Mouse (Mus musculus) ES-E14 (cell line): ENCODE results near the gene Hirip3. TPM values are rescaled to one million over a fixed set of nuclear protein-coding genes. Genes with fewer than 3 reads are reported as not detected.

Source experiments
- DNase-seq: peaks from one replicate; pipeline ENCODE4 v3.0.0-alpha.2; 2013; ENCODE audit warnings: low read depth, low spot score
- H3K27ac ChIP-seq: 2 replicates; pipeline ENCODE4 v1.5.1; 2012; ENCODE audit warnings: low read depth, mild to moderate bottlenecking, low read length, moderate library complexity, mixed read lengths; ENCODE audit not compliant: poor library complexity, insufficient read depth, severe bottlenecking
- H3K36me3 ChIP-seq: 2 replicates; pipeline ENCODE4 v1.6.1; 2012; ENCODE audit warnings: mild to moderate bottlenecking, low read length, moderate library complexity, mixed read lengths; ENCODE audit not compliant: control insufficient read depth, poor library complexity, insufficient read depth, severe bottlenecking
- H3K4me1 ChIP-seq, 2 experiments: fragments of 150-350 bp in 1 of 2; sonication (generic) in 1 of 2; 2 replicates each; pipeline ENCODE4 v1.6.1; 2012; ENCODE audit warnings: low read length in 2 of 2, mild to moderate bottlenecking in 1 of 2, mixed read lengths in 1 of 2; ENCODE audit not compliant: control insufficient read depth in 2 of 2, insufficient read depth in 2 of 2, poor library complexity in 1 of 2
- H3K4me3 ChIP-seq, 2 experiments: fragments of 150-350 bp in 1 of 2; sonication (generic) in 1 of 2; 2 replicates each; pipeline ENCODE4 v1.5.1; 2012; ENCODE audit warnings: low read length in 2 of 2, low read depth in 1 of 2, mild to moderate bottlenecking in 1 of 2, mixed read lengths in 1 of 2; ENCODE audit not compliant: insufficient read depth in 1 of 2, poor library complexity in 1 of 2, severe bottlenecking in 1 of 2
- H3K9ac ChIP-seq: 2 replicates; pipeline ENCODE4 v1.6.1; 2012; ENCODE audit warnings: low read depth, mild to moderate bottlenecking, low read length, mixed read lengths; ENCODE audit not compliant: poor library complexity, insufficient read depth, severe bottlenecking
- H3K9me3 ChIP-seq: fragments of 150-350 bp; sonication (generic); 2 replicates; pipeline ENCODE4 v1.6.1; 2012; ENCODE audit warnings: low read depth, mild to moderate bottlenecking, low read length; ENCODE audit not compliant: control insufficient read depth, insufficient read depth
- CHD2 ChIP-seq: IDR thresholded peaks from 2 replicates; pipeline ENCODE4 v1.6.1; 2014; ENCODE audit warnings: mild to moderate bottlenecking, low read depth, low read length, inconsistent platforms
- HCFC1 ChIP-seq: IDR thresholded peaks from 2 replicates; pipeline ENCODE4 v1.6.1; 2012; ENCODE audit warnings: low read length, inconsistent platforms, borderline replicate concordance; ENCODE audit not compliant: insufficient read depth
- MAFK ChIP-seq: IDR thresholded peaks from 2 replicates; pipeline ENCODE4 v1.6.1; 2014; ENCODE audit warnings: mild to moderate bottlenecking, low read depth, low read length, inconsistent platforms; ENCODE audit not compliant: insufficient read depth
- ZC3H11A ChIP-seq: IDR thresholded peaks from 2 replicates; pipeline ENCODE4 v1.6.1; 2012; ENCODE audit warnings: low read depth, mild to moderate bottlenecking, inconsistent platforms, low read length, borderline replicate concordance
- ZNF384 ChIP-seq: IDR thresholded peaks from 2 replicates; pipeline ENCODE4 v1.6.1; 2012; ENCODE audit warnings: low read depth, low read length, inconsistent platforms
- in situ Hi-C, 2 experiments: fragments of 600-800 bp; cut with MboI; formaldehyde crosslinking; loops; one replicate each; pipeline ENCODE4 v1.15.1; 2025; ENCODE audit warnings: low sequenced_read_pairs in 2 of 2, inconsistent platforms in 1 of 2; ENCODE audit not compliant: unreplicated experiment in 2 of 2
- total RNA-seq: library from RNA; depleted of rRNA; stranded (reverse); fragments of 300-350 nt; gene quantifications from 2 replicates; pipeline ENCODE4 v1.2.3, GENCODE M21; 2012

The Hirip3 gene
- total RNA-seq, 1 experiment: 99.7 TPM

DNA sequence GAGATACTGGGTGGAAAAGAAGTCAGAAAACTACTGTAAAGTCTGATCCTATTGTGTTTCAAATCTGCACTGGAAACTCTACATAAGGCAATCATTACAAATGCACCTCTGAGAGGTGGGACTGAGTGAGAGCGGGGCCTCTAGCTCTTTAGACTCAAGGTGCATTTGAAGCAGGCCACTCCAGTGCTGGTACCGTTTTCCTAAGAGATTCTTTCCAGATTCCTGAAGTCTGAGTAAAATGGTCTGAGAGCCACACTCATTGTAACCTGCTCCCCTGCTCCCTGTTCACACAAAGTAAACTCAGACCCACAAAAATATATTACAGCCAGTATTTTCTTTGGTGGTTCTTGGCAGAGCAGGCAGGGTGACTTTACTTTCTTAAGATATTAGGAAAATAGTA is 5.8 kb downstream of the Hirip3 start:
- Histone ChIP-seq H3K36me3 (peaks cover 68% of the 10 kb centered on the region), H3K27ac (no peak overlapping the region), H3K9me3 (no peaks in the 10 kb centered on the region), H3K4me1 (peaks cover 0 to 12% of the 10 kb centered on the region in 2 experiments; a peak in 1 of 4 replicates), H3K4me3 (no peak overlapping the region), H3K9ac (no peak overlapping the region)
- no peak for TF ChIP-seq ZNF384
- TF ChIP-seq CHD2: no peak
- no peak for TF ChIP-seq MAFK
- no peak for TF ChIP-seq ZC3H11A
- in situ Hi-C loops: no loop called here
- no peak for DNase-seq

DNA sequence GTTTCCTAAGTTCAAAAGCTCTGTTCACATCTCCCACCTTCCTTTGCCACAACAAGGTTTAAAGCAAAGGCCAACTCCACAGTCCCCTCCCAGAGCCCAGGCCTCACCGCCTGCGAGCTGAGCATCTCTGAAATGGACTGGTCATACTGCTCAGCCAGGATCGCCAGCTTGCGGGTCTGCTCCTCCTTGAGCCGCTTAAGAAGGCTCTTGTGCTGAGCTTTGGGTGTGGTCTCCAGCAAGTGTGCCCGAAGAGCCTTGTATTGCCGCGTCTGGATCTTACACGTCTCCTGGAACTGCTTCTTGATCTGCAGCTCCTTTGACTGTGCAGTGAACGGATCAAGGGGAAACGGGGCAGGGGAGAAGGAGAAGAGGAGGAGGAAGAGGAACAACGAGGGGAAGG is 6.2 kb downstream of the Hirip3 start:
- Histone ChIP-seq H3K27ac (no peak overlapping the region), H3K4me1 (peaks cover 0 to 12% of the 10 kb centered on the region in 2 experiments; a peak in 1 of 4 replicates), H3K9me3 (no peaks in the 10 kb centered on the region), H3K4me3 (no peak overlapping the region), H3K36me3 (peaks cover 71% of the 10 kb centered on the region), H3K9ac (no peak overlapping the region)
- no peak for TF ChIP-seq HCFC1
- no peak for TF ChIP-seq ZC3H11A
- TF ChIP-seq ZNF384: no peak
- no peak for TF ChIP-seq MAFK
- TF ChIP-seq CHD2: no peak
- DNase-seq: no peak
- in situ Hi-C loops: no loop called here

DNA sequence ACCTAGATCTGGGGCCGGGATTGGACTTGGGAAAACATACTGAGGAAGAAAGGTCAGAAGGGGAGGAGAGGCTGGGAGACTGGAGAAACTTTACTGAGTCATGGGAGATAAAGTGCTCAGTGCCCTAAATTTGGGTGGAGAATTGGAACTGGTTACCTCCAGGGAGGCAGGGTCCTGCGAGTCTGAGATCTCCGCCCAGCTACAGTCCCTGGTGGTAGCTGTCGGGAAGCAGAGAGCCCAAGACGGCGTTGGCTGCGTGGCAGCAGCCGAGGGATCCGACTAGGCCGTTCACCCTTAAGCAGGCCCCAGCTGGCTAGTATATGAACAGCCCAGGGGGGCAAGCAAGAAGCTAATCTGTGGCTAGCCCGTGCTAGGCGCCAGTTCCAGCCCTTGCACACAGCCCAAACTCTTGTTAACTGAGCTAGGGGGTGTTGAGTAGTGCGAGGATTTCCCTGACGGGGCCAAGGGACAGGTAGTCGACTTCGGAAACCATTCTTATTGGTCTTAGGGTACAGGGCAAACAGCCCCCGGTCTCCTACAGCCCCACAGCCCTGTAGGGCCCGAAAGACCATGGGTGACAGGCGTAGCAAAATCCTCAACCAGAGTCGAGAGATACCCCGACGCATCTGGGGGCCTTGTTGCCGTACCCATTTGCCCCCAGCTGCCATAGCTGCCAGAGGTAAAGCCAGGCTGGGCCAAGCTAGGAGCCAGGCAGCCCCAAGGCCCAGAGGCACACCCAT is 8.2 kb downstream of the Hirip3 start:
- Histone ChIP-seq H3K4me1 (peaks cover 0 to 5% of the 10 kb centered on the region in 2 experiments; a peak in 1 of 4 replicates), H3K9ac (no peak overlapping the region), H3K4me3 (no peak overlapping the region), H3K27ac (no peak overlapping the region), H3K9me3 (no peaks in the 10 kb centered on the region), H3K36me3 (peaks cover 70% of the 10 kb centered on the region)
- TF ChIP-seq MAFK (no peak), HCFC1 (no peak), ZNF384 (no peak), CHD2 (no peak), ZC3H11A (no peak)
- DNase-seq: no peak
- in situ Hi-C loops: no loop called here

DNA sequence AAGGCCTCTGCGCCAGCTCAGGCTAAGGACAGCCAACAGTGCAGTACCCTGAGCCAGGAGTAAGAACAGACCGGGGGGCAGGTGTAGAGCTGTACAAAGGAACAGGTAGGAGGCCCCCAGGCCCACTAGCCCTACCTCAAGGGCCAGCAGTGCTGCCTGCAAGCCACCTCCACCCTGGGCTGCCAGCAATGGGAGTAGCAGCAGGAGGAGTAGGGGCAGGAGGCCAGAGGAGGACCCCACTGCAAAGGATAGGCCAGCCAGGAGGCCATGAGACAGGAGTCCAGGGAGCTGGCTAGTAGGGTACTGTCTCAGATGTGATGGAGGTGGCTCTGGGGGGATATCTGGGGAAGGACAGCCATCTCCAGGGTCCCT is 8.7 kb downstream of the Hirip3 start:
- peaks cover 69% of the 10 kb centered on the region for H3K36me3 ChIP-seq
- no peak overlapping the region for H3K27ac ChIP-seq
- no peak for DNase-seq
- H3K4me3 ChIP-seq: no peak overlapping the region
- in situ Hi-C loops: no loop called here
- no peaks in the 10 kb centered on the region for H3K9me3 ChIP-seq
- H3K4me1 ChIP-seq: peaks cover 0 to 5% of the 10 kb centered on the region in 2 experiments; a peak in 1 of 4 replicates
- TF ChIP-seq ZNF384 (no peak), CHD2 (no peak), HCFC1 (no peak), MAFK (no peak), ZC3H11A (no peak)
- no peak overlapping the region for H3K9ac ChIP-seq
